Mouse (Mus musculus) midbrain, embryonic 15.5 days (tissue): ENCODE measurements around the gene Gm20388. TPM values are rescaled to one million over a fixed set of nuclear protein-coding genes. Genes with fewer than 3 reads are reported as not detected.

Experiments
- ATAC-seq: fragments of 200-750 bp; cut with Nextera tagmentation; replicated peaks from 2 replicates; pipeline ENCODE4 v1.8.0; 2017; ENCODE audit warnings: moderate TSS enrichment
- H3K27ac ChIP-seq: fragments of 300-500 bp; sonication (generic); 2 replicates; pipeline ENCODE4 v1.5.1; 2015; ENCODE audit warnings: mild to moderate bottlenecking, inconsistent platforms
- H3K27me3 ChIP-seq: fragments of 300-500 bp; sonication (generic); replicated peaks from 2 replicates; pipeline ENCODE4 v1.6.1; 2015; ENCODE audit warnings: inconsistent platforms
- H3K36me3 ChIP-seq: fragments of 300-500 bp; sonication (generic); replicated peaks from 2 replicates; pipeline ENCODE4 v1.6.1; 2015; ENCODE audit warnings: inconsistent platforms
- H3K4me1 ChIP-seq: fragments of 300-500 bp; sonication (generic); 2 replicates; pipeline ENCODE4 v1.6.1; 2015; ENCODE audit warnings: inconsistent platforms
- H3K4me2 ChIP-seq: fragments of 300-500 bp; sonication (generic); 2 replicates; pipeline ENCODE4 v1.6.1; 2015; ENCODE audit warnings: inconsistent platforms, mild to moderate bottlenecking, moderate library complexity
- H3K4me3 ChIP-seq: fragments of 300-500 bp; sonication (generic); 2 replicates; pipeline ENCODE4 v1.5.1; 2015; ENCODE audit warnings: mild to moderate bottlenecking, inconsistent platforms
- H3K9ac ChIP-seq: fragments of 300-500 bp; sonication (generic); 2 replicates; pipeline ENCODE4 v1.6.1; 2015; ENCODE audit warnings: mild to moderate bottlenecking, inconsistent platforms
- H3K9me3 ChIP-seq: fragments of 300-500 bp; sonication (generic); 2 replicates; pipeline ENCODE4 v1.6.1; 2016; ENCODE audit warnings: inconsistent platforms
- WGBS: fragments of 180-500 bp; shearing (Covaris S2); methylation state at CpG from one replicate; pipeline ENCODE4 v1.1.7; 2015; ENCODE audit warnings: mixed read lengths; 5-methylcytosine and 5-hydroxymethylcytosine counted together
- polyA plus RNA-seq: library from polyadenylated mRNA; unstranded; fragments of >200 nt; fragmentation: Nextera tagmentation; extraction: Ambion mirVana; gene quantifications from 2 replicates; pipeline ENCODE4 v1.2.1, GENCODE M21; 2015

Gene Gm20388
- polyA plus RNA-seq, 1 experiment from 2014 or later = 5.6 TPM

DNA sequence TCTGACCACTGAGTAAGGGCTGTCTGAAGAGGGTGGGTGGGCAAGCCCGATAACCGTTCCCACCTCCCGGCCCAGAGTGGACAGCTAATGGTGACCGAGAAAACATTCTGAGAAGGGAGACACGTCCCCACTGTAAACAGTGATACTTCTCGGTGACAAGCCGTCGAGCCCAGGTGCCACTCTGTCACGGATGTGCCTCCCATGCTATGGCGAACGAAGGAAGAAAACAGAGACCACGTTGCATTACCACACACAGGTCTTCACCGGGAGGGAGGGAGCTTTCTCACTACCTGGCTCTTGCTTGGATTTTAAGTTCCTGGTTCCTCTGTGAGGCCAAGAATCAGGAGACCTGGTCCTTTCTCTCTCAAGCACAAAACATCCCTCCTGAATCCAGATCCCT, 2637.7 kb downstream of the Gm20388 start:
- Histone ChIP-seq H3K4me3 (no peak overlapping the region), H3K36me3 (no peaks in the 10 kb centered on the region), H3K9ac (no peak overlapping the region), H3K9me3 (no peaks in the 10 kb centered on the region), H3K27me3 (peaks cover 32% of the 10 kb centered on the region), H3K4me1 (peaks cover 14% of the 10 kb centered on the region), H3K4me2 (no peak overlapping the region), H3K27ac (no peak overlapping the region)
- 72% methylated on average over 13 of the region's 13 CpGs for WGBS
- ATAC-seq = no peak

DNA sequence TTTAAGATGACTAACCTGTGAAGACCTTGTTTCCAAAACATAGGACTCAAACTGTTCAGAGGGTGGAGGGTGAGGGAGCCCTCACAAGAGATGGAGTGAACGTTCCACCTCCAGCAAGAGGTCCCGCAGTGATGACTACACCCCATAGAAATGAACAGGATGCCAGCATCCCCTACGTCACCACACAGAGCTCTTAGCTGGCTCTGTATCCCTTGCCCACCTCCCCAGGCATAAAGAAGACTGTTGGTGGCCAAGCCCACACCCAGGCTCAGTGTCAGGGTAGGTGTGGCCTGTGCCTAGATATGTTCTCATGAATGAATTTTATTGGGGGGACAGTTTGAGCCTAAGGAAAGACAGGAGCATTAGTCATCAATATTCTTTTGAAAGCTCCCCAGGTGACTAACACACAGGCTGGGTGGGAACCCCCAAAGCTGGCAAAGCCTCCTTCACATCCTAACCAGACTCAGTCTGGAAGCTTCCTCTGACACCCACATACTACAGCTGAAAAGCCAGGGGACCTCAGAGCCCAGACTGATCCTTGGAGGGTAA, 2638.3 kb downstream of the Gm20388 start:
- no peak overlapping the region for H3K27ac ChIP-seq
- ATAC-seq = no peak
- H3K36me3 ChIP-seq = no peaks in the 10 kb centered on the region
- no peak overlapping the region for H3K4me2 ChIP-seq
- peak overlapping the region; percentile 5; the same call in 1 of the 2 replicates for H3K9ac ChIP-seq
- peaks cover 32% of the 10 kb centered on the region for H3K27me3 ChIP-seq
- 72% methylated on average over 3 of the region's 3 CpGs for WGBS
- H3K4me3 ChIP-seq = no peak overlapping the region
- H3K9me3 ChIP-seq = no peaks in the 10 kb centered on the region
- H3K4me1 ChIP-seq = peaks cover 14% of the 10 kb centered on the region

DNA sequence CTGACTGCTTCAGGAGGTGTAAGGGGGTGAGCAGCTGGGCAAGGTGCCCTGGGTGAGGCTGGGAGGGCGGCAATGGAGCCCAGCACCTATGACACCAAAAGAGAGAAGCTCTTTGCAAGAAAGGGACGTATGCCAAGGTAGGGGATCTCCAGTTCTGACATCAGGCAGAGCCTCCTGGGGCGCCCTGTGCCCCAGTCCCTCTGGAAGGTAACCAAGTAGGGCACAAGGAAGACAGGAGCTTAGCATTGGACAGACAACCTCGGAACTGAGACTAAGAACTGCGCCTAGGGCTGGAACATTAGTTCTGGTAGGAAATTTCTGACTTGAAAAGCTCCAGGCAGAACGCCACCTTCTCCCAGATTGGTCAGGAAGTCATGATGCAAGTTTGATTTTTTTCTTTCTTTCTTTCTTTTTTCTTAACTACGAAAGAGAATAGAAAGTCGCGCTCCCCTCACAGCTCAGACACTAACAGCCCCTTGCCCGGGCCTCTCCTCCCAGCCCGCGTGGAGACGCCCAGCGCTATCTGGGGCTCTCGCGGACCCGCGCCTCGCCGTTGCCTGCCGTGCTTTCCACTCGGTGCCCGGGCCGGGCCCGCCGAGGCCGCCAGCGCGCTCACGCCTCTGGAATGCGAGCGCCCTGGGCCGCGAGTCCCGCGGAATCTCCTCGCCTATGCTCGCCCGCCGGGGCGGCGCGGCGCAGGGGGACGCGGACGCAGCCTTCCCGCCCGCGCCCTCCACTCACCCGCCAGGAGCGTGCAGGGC, 2639.8 kb downstream of the Gm20388 start:
- ATAC-seq = peak; percentile 58; the same call in 1 of the 2 replicates
- H3K4me1 ChIP-seq = peaks cover 14% of the 10 kb centered on the region
- no peaks in the 10 kb centered on the region for H3K36me3 ChIP-seq
- H3K4me3 ChIP-seq = peak overlapping the region; percentile 53
- peak overlapping the region; percentile 46 for H3K9ac ChIP-seq
- WGBS = 5% methylated on average over 48 of the region's 52 CpGs
- no peak overlapping the region for H3K27ac ChIP-seq
- H3K9me3 ChIP-seq = no peaks in the 10 kb centered on the region
- peak overlapping the region; percentile 89 for H3K4me2 ChIP-seq
- peaks cover 32% of the 10 kb centered on the region for H3K27me3 ChIP-seq

DNA sequence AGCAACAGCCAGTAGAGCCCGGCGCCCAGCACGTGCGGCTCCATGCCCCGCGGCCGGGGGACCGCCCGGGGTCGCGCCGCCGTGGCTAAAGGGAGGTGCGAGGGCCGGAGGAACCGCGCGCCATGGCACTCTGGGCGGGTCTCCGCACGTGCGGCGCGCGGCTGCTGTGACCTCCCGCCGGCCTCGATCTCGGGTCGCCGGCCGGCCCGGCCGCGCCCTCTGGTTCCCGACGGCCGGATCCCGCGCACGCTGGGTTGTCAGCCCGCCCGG, 2640.3 kb downstream of the Gm20388 start:
- H3K4me2 ChIP-seq = peak overlapping the region; percentile 89
- H3K9ac ChIP-seq = peak overlapping the region; percentile 46
- 0% methylated on average over 43 of the region's 43 CpGs for WGBS
- no peak overlapping the region for H3K27ac ChIP-seq
- peaks cover 14% of the 10 kb centered on the region for H3K4me1 ChIP-seq
- no peaks in the 10 kb centered on the region for H3K9me3 ChIP-seq
- H3K36me3 ChIP-seq = no peaks in the 10 kb centered on the region
- H3K4me3 ChIP-seq = peak overlapping the region; percentile 53
- no peak; the same call in 1 of the 2 replicates for ATAC-seq
- peaks cover 32% of the 10 kb centered on the region for H3K27me3 ChIP-seq

DNA sequence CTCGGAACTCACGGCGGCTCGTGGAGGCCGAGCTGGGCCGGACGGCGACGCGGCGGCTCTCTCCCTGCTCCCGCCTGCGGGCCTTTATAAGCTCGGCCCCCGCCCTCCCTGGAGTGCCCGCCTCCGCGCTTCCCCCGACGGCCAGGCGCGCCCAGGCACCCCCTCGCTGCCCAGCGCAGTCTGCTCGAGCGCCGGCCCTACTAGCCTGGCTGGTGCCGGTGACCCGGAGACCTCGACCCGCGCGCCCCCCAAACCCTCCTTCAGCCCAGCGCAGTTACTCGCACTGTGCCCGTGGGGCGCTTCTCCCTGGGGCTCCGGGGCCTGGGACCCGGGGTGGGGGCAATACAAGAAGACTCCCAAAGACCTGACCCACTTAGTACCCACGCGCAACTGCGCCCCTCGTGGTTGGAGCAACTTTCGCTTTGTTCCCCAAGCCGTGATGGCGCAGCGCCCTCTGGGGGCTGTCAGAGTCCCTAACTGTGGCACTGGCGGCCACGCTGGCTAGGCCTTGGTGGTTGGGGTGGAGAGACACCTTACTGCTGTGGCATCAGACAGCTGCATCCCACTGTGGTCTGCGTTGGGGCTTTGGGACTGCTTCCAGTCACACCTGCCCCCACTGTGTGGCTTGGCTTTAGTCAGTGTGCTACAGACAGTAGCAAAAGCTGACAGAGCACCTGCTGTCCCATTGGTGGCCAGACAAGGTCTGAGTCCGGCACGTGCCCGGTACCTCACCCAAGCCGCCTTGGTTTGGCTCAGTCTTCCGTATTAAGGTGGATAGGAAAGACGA, 2640.8 kb downstream of the Gm20388 start, which contains the start of gene Piezo1:
Piezo1 (minus strand) TSS at position 65 of the 787 bp plus-strand sequence.
- Histone ChIP-seq H3K4me1 (peaks cover 14% of the 10 kb centered on the region), H3K27ac (no peak within 1 kb of the TSS), H3K36me3 (no peaks in the 10 kb centered on the region), H3K27me3 (peaks cover 32% of the 10 kb centered on the region), H3K4me3 (peak within 1 kb of the TSS; percentile 53), H3K9me3 (no peaks in the 10 kb centered on the region), H3K9ac (peak within 1 kb of the TSS; percentile 46), H3K4me2 (peak within 1 kb of the TSS; percentile 89)
- WGBS = 12% methylated on average over 56 of the region's 56 CpGs
- ATAC-seq = peak; percentile 42; the same call in 1 of the 2 replicates

DNA sequence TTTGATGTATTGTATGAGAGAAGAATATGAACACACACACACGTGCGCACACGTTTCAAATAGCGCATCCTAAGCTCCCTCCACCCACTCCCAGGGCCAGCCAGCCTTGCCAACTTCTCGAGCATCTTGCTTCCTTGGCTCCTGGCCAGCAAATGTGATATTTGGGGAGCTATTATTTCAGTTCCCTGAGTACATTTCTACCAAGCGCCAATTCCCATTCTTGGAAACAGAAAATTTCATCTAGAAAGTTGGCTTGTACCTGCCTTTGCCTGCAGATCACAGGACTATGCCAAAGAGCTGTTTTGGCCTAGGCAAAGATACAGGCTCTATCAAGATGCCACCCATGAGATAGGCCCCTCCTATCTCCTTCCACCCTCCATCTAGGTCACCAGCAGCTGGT, 2644.1 kb downstream of the Gm20388 start:
- Histone ChIP-seq H3K9ac (no peak overlapping the region), H3K27ac (no peak overlapping the region), H3K9me3 (no peaks in the 10 kb centered on the region), H3K4me3 (no peak overlapping the region), H3K4me2 (no peak overlapping the region), H3K36me3 (no peaks in the 10 kb centered on the region), H3K4me1 (peaks cover 14% of the 10 kb centered on the region), H3K27me3 (peaks cover 20% of the 10 kb centered on the region)
- no peak for ATAC-seq
- 82% methylated on average over 6 of the region's 6 CpGs for WGBS

DNA sequence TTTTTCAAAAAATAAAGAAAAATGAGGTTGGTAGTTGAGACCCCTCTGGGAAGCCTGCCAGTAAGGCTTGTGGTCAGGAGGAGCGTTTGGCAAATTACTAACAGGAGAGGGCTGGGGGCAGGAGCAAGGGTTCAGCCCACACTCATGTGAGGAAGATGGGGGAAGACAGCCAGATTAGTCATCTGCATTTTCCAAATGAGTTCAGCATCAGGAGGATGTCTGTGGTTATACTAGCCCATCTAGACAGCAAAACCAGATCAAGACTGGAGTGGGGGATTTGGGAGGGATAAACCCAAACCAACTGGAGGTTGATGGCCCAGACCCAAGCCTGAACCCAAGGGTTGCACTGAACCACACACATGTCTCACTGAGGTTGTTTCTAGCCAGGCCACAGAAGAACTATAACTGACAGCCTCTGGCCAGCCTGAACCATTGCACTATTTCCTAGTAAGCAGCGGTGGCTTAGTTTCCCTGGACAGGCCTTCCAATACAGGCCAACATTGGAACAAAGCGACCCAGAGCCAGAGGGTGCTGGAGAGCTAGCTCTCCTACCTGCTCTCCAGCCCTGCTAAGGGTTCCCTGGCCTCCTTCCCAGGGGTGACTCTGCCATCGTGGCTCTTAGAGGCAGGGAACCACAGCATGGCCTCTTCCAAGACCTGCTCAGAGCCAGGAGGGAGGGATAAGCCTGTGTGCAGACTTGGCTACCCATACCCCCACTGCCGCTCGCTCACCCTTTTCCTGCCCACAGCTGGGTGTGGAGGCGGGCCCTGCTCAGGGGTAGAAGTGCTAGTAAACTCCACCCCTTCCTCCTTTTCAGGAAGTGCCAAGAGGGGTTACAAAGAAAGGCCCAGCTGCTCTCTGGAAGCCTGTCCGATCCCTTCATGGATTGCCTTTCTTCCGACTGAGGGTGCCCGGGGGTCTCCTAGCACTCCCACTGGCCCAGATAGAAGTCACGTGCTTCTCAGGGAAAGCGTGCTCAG, 2645.7 kb downstream of the Gm20388 start:
- Histone ChIP-seq H3K27me3 (peaks cover 6% of the 10 kb centered on the region), H3K4me1 (peaks cover under 1% of the 10 kb centered on the region; the same call in 1 of the 2 replicates), H3K4me2 (no peak overlapping the region), H3K9ac (no peak overlapping the region), H3K27ac (no peak overlapping the region), H3K9me3 (no peaks in the 10 kb centered on the region), H3K4me3 (no peak overlapping the region), H3K36me3 (no peaks in the 10 kb centered on the region)
- no peak for ATAC-seq
- 65% methylated on average over 12 of the region's 12 CpGs for WGBS

DNA sequence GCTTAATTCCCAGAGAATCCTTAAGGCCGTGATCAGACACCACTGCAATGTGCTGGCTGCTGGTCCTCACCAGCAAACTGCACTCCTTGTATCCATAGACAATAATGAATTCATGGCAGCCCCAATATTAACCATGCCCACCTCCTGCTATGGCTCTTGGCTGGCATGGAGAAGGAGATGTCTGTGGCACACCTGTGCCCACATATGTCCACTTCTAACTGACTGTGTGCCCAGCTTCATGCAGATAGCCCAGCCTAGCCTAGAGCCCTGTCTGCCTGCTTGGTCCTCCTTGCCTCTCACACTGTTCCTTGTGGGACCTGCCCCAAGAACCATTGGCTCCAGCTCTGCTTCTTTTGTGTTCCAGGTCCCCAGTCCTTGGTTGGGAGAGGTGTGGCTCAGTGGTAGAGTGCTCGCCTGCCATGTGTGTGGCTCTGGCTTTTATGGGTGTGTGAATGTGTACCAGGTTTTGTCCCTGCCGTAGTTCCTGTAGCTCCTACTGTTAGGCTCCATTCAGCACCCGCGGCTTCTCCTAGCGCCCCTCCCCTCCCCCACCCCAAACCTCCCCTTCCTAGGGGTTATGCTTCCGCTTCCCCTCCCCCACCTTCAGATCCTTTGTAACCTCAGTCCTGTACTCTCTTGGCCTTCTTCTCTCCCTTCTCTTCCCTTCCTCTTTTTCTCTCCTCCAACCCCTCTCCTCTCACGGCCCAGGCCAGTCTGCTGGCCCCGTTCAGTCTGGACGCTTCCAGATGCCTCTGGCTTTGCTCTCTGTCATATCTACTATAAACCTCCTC, 2646.8 kb downstream of the Gm20388 start:
- Histone ChIP-seq H3K27me3 (no peaks in the 10 kb centered on the region), H3K27ac (no peak overlapping the region), H3K36me3 (no peaks in the 10 kb centered on the region), H3K4me2 (no peak overlapping the region), H3K9ac (no peak overlapping the region), H3K4me1 (no peaks in the 10 kb centered on the region), H3K9me3 (no peaks in the 10 kb centered on the region), H3K4me3 (no peak overlapping the region)
- ATAC-seq = no peak
- 47% methylated on average over 10 of the region's 10 CpGs for WGBS

DNA sequence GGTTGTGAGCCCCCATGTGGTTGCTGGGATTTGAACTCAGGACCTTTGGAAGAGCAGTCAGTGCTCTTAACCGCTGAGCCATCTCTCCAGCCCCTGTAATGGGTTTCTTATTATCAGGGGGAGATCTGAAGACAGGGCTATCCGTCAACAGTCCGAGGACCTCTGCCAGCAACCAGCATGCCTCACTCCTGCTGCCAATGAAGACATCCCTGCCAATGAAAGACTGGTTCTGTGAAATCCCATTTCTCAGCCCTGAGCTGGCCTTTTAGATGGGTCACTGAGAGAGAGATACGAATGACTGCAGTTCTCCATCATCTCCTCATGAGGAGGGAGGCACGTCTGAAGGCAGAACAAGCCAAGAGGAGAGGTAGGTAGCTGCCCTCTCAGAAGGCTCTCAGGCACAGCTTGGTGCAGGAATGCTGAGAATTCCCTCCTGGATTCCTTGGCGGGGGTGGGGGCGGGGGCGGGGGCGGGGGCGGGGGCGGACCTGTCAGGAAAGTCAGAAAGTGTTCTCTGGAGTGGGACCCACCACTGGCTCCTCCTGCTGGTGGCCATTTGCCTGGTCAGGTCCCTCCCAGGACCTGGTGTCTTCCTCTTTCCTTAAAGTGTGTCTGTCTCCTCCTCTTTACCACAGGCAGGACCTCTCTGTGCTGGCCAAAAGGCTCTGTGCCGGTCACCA, 2648.2 kb downstream of the Gm20388 start:
- Histone ChIP-seq H3K36me3 (no peaks in the 10 kb centered on the region), H3K27ac (no peak overlapping the region), H3K27me3 (no peaks in the 10 kb centered on the region), H3K4me2 (no peak overlapping the region), H3K9me3 (no peaks in the 10 kb centered on the region), H3K4me1 (no peaks in the 10 kb centered on the region), H3K4me3 (no peak overlapping the region), H3K9ac (no peak overlapping the region)
- 19% methylated on average over 12 of the region's 12 CpGs for WGBS
- no peak for ATAC-seq

DNA sequence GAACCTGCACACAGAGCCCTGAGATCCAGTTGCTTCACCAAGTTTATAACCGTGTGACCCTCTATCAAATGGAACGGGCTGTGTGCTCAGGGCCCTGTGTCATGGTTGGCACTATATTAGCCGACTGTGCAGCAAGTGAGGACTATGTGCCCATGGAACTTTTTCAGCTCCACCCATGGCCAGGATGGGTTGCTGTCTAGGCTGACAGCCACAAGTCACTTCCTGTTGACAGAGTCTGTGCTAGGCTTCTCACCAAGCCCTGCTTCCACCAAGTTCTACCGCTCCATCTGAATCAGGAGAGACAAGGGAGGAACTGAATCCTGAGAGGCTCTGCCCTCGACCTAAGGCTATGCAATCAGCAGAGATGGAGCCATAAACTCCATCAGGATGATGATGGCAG, 2650.6 kb downstream of the Gm20388 start:
- Histone ChIP-seq H3K27ac (no peak overlapping the region), H3K27me3 (no peaks in the 10 kb centered on the region), H3K4me3 (no peak overlapping the region), H3K4me1 (peaks cover 2% of the 10 kb centered on the region), H3K9ac (no peak overlapping the region), H3K36me3 (no peaks in the 10 kb centered on the region), H3K4me2 (no peak overlapping the region), H3K9me3 (no peaks in the 10 kb centered on the region)
- ATAC-seq = no peak
- 79% methylated on average over 5 of the region's 5 CpGs for WGBS
